In genomic region chr2:157817672-157818071, GRCm38 (mm10) we compare ENCODE assay signal across 18 mouse cellular contexts.
DNase-seq lines count a peak whose midpoint lies in the region.
"Had no signal": no experiment of that assay in that cellular context is flagged by ENCODE, and none has a peak within 500 bp of the region (broad histone marks: within the 10 kb centered on the region; RNA-seq: fewer than 3 reads in every experiment).

No protein-coding gene starts in this region.

- no peak for DNase-seq in heart, embryonic 10.5 days (ENCODE audit: low spot score)
- DNase-seq in heart, postnatal 36 days = no peak
- DNase-seq in layer of hippocampus, postnatal 10 days (ENCODE audit: low spot score in 2 of 2) = peak; percentile 6 to 10
- DNase-seq in layer of hippocampus, adult 11-12 months (ENCODE audit: low spot score) = no peak
- DNase-seq in testis, postnatal 10 days (ENCODE audit: low spot score) = peak; percentile 34
- no peak for DNase-seq in testis, postnatal 14 days (ENCODE audit: low spot score)
- no peak for DNase-seq in ovary, postnatal 14 days (ENCODE audit: low spot score)
- DNase-seq: adrenal gland, adult 2 months; cerebellum, adult 18-20 months; spleen, adult 18-20 months; thymus, postnatal 25 days had no signal

- intact Hi-C loops in heart, postnatal 36 days (cut with DNase I) = no loop called here

- peaks cover 41% of the 10 kb centered on the region for H3K4me1 ChIP-seq in heart, embryonic 10.5 days
- H3K4me1 ChIP-seq: kidney, embryonic 15.5 days; lung, embryonic 15.5 days had no signal

- peaks cover 5% of the 10 kb centered on the region for H3K36me3 ChIP-seq in heart, embryonic 10.5 days
- H3K36me3 ChIP-seq: heart, embryonic 15.5 days had no signal

- no peak overlapping the region for H3K4me3 ChIP-seq in heart, embryonic 10.5 days
- H3K4me3 ChIP-seq: embryonic facial prominence, embryonic 13.5 days; heart, embryonic 15.5 days; kidney, embryonic 15.5 days; limb, embryonic 15.5 days; lung, embryonic 15.5 days; myocyte had no signal

- peak overlapping the region; percentile 77; the same call in 1 of the 2 replicates for H3K27ac ChIP-seq in heart, embryonic 10.5 days
- H3K27ac ChIP-seq: kidney, embryonic 15.5 days; lung, embryonic 15.5 days had no signal

- 82% methylated on average over 9 of the region's 9 CpGs for WGBS in heart, embryonic 10.5 days

- no peaks in the 10 kb centered on the region for H3K9me3 ChIP-seq in heart, embryonic 10.5 days
- H3K9me3 ChIP-seq: embryonic facial prominence, embryonic 13.5 days; G1E; heart, embryonic 15.5 days; kidney, embryonic 15.5 days; limb, embryonic 15.5 days; lung, embryonic 15.5 days had no signal

- H3K27me3 ChIP-seq in heart, embryonic 10.5 days (ENCODE audit: insufficient read depth, poor library complexity, severe bottlenecking) = peaks cover 8% of the 10 kb centered on the region; the same call in 1 of the 2 replicates
- H3K27me3 ChIP-seq: embryonic facial prominence, embryonic 13.5 days; heart, embryonic 15.5 days; kidney, embryonic 15.5 days; limb, embryonic 15.5 days; lung, embryonic 15.5 days had no signal

Comparison
In these comparisons a context has a peak if more than half of its experiments do, and no peak if none do; other contexts are left out.
1. DNase-seq: peak in layer of hippocampus, postnatal 10 days (2 of 2) and testis, postnatal 10 days (single experiment); none in heart, embryonic 10.5 days (single experiment), heart, postnatal 36 days (0 of 2), layer of hippocampus, adult 11-12 months (single experiment), testis, postnatal 14 days (single experiment) and ovary, postnatal 14 days (single experiment).